Mouse (Mus musculus) spleen, postnatal 14 days (tissue): Measurements from ENCODE around the gene Zfp787.

Experiments
- DNase-seq, 2 experiments: peaks; one replicate each; pipeline ENCODE4 v3.0.0; 2021 to 2022; ENCODE audit warnings: low spot score in 2 of 2

The Zfp787 gene

GRCm38 (mm10) chr7:6164671-6165070 lies 8.9 kb upstream of the Zfp787 start:
- DNase-seq, result no peak

DNA sequence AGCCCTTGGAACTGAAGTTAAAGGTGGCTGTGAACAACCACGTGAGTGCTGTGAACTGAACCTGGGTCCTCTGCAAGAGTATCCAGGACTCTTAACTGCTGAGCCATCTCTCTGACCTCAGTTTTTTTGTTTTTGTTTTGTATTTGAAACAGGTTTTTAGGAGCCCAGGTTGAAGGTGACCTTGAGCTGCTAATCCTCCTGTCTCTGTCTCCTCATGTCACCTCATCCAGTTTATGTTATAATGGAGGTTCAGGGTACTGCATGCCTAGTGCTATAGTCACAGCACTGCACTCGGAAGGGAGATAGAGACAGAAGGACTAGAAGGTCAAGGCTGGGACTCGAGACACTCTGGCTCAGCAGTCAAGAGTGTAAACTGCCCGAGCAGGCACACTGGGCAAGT lies 6.4 kb upstream of the Zfp787 start:
- DNase-seq, result no peak

GRCm38 (mm10) chr7:6161541-6161940 lies 5.7 kb upstream of the Zfp787 start:
- DNase-seq, result no peak

DNA sequence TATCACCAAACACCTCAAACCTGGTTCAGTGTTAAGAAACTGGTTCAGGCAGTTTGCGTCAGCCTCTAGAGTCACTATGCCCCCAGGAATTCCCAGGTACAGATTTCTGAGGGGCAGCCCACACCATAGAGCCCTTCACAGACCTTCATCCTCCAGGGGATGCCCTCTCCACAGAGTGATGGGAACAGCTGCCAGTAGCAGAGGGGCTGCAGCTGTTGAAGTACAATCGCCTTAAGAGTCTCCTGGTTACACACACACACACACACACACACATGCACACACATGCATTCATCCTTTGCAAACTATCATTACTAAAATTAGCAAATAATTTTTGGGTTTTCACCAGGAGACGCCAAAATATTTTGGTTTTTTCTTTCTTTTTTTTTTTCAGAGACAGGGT lies 3.8 kb upstream of the Zfp787 start:
- no peak for DNase-seq

GRCm38 (mm10) chr7:6157479-6157878 lies 1.7 kb upstream of the Zfp787 start:
- DNase-seq, result no peak

DNA sequence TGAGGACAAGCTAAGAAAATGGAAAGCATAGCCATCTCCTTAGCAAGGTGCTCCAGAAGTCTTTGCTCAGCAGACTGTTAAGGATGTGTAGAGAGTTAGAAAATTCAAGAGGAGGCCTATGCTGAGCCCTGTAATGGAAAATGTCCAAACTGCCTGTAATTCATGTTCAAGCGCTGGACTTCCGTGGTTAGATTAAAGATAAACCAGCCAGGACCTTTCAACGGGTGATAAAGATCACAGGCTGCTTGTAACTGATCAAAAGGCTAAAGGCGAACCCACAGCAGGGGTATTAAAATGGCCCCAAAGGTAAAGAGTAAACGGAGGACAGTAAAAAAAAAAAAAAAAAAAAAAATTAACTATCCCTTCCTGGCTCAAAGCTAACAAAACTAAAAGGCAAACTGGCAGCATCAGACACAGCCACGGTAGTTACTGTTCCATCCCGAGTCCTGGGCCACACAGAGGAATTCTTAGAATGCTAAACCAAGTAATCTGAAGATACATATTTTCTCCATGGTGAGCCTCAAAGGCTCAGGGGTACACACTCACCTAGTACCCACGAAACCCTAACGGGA lies 1.2 kb upstream of the Zfp787 start:
- DNase-seq, result no peak

- peak; percentile 46 to 66 for DNase-seq
Observed at GRCm38 (mm10) chr7:6155031-6155872, 545 bp downstream of the Zfp787 start.

DNA sequence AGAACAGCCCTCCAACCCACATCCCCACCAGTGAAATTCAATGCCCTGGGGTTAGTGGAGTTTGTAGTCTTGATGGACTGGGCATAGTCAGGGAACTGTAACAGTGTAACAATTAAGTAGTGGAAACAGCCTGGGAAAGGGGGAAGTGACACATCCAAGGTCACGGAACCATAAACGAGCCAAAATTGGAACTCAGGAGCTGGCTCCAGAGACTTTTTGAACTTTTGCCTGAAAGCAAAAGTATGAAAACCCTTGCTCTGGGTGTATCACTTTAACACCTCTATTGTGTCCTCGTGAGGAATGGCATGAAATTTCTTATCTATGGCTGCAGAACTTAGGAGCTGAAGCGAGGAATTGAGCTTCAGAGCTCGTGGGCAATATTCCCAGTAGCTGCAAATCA lies 1.6 kb downstream of the Zfp787 start:
- DNase-seq, result no peak

DNA sequence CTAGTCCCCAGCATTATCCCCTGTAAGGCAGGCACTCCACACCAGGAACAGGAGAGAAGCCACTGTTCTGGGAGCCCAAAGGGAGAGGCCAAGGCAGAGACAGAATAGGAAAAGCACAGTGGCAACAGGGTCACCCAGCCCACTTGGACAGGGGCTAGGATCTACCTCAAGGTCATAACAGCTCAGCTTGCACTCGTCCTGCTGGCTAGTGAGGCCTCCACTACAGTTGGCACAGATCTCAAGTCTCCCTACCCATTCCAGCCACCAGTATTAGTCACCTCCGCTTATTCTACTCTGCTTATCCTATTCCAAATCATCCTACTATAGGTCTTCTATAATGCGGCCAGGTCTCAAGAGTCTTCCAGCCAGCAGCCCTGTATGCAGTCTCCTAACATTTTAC lies 2.7 kb downstream of the Zfp787 start:
- no peak for DNase-seq

DNA sequence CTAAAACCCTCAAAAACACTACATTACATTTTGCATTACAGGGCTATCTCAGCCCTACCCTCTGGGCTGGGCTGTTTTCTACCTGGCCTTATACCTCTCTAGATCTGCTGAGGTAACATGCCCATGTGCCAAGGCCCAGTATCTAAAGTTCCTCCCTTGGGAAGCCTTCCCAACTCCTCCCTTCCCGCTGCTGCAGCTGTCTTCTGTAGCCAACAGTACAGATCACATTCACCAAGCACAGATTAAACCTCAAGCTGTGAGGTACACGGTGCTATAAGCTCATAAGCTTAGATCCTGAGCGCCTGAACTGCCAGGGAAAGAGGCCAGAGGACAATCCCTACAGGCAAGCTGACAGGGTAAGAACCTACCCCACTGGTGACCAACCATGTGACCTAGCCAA lies 3.8 kb downstream of the Zfp787 start:
- DNase-seq, result no peak

- DNase-seq, result no peak
Observed at GRCm38 (mm10) chr7:6151266-6151665, 4.5 kb downstream of the Zfp787 start.

DNA sequence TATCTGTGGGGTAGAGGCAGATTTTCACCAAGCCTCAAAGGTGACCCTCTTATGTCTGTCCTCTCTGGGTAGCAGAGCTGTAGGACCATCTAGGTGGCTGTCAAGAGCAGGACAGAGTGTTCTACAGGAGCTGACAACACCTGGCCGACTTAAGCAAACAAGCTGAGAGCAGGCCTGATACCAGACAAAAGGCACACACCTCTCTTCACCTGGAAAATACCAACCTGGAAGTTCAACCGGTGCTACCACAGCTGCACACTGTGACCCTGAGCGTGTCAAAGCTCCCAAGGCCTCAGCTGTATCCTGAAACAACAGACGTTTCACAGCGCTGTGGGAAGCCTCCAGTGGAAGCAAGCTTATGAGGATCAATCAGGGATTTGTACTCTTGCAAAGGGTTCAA lies 8.1 kb downstream of the Zfp787 start:
- DNase-seq, result no peak

GRCm38 (mm10) chr7:6146982-6147325 lies 8.8 kb downstream of the Zfp787 start:
- DNase-seq, result no peak

DNA sequence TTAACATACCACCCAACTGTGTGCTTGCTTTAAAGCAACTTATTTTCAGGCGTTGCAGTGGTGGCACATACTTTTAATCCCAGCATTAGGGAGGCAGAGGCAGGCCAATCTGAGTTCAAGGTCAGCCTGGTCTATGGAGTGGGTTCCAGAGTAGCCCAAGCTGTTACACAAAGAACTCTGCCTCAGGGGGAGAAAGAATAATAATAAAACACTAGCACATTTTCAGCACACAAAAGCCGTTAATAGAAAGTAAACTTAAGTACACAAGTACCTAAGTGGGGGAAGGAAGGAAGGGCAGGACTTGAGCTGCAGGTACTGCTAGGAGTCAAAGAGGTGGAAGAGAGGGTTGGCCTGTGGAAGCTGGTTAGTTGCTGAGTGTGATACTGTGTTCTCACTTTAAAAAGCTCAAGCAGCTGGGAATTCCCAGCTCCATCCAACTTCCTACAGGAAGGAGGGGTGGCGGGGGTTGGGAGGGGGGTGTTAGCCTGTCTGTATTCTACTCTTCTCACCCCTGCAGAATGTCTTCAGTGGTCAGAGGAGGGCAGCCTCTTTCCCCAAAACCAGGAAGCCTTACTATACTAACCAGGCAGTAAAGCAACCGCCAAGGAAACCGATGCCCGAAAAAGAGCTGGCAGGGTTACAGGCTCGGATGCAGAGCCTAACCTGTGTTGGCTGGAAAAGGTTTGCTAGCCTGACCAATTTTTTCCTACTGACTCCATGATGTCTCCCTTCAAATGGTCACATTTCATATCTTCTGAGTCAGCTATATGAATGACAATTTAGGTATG lies 9.4 kb downstream of the Zfp787 start:
- DNase-seq, result no peak

DNA sequence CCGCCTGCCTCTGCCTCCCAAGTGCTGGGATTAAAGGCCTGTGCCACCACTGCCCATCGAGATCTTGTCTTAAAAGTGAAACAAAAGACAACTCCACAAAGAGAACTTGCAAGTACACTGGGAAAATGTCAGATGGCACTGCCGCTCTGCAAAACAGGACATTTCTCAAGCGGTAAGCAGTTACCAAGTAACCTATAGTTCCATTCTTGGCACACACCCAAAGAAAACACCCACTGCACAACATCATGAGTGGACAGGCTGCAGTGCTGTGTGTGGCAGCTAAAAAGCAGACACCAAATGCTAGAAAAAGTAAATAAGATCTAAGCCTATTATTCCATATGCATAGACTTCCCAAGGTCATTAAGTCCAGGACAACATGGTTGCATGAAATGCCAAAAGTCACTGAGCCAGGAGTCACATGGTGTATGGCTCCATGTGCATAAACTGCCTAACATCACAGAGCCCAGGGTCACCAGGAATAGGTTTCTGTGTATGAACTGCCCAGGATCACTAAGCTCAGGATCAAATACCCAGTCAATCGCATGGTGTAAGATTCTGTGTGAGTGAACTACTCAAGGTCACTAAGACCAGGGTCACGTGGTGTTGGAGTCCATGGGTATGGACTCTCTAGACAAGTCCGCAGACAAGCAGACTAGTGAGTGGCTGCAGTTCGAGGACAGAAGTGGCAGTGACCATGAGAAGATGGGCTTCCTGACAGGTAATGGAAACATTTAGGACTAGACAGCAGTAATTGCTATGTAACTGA lies 10.2 kb downstream of the Zfp787 start:
- DNase-seq, result no peak

DNA sequence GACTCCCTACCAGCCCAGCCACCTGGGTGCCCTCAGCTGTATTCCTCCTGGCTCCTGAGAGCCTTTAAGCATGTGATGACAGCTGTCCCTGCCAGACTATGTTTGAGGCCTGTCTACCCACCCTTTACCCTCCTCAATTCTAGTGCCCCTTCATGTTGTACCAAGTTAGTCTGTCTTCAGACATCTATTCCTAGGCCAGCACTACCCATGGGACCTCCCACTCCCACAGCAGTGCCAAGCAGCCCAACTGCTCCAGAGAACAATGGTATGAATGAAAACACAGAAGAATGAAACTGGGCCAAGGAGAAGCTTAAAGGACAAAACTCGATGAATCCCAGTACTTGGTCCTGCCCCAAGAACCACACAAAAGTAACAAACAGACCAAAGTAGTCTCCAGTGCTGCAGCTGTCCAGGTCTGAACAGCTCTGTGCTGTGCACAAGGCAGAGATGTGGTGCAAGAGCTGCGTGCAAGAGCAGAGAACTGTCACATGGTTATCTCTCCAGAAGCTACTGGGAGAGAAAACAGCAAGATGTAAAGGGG lies 11.7 kb downstream of the Zfp787 start:
- DNase-seq, result no peak

DNA sequence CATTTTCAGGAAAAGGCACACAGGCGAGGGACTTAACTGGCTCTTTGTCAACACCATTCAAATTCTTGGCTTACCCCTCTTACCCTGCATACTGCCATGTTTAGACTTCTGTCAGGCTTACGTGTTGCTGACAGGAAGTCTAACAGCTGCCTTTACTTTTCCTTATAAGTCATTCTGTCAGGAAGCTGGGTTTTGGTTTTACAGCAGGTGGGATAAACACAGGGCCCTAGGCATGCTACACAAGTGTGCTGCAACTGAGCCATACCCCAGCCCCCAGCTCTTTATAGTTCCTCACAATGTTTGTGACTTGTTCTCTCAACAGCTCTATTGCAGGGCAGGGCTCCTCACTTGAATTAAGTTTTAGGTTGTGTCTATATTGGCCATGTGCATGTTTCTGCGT lies 16.5 kb downstream of the Zfp787 start:
- no peak for DNase-seq

GRCm38 (mm10) chr7:6136497-6136896 lies 19.3 kb downstream of the Zfp787 start:
- no peak for DNase-seq

GRCm38 (mm10) chr7:6132646-6133045 lies 23.2 kb downstream of the Zfp787 start:
- no peak for DNase-seq

- DNase-seq, result no peak
Observed at GRCm38 (mm10) chr7:6130346-6130745, 25.5 kb downstream of the Zfp787 start.

DNA sequence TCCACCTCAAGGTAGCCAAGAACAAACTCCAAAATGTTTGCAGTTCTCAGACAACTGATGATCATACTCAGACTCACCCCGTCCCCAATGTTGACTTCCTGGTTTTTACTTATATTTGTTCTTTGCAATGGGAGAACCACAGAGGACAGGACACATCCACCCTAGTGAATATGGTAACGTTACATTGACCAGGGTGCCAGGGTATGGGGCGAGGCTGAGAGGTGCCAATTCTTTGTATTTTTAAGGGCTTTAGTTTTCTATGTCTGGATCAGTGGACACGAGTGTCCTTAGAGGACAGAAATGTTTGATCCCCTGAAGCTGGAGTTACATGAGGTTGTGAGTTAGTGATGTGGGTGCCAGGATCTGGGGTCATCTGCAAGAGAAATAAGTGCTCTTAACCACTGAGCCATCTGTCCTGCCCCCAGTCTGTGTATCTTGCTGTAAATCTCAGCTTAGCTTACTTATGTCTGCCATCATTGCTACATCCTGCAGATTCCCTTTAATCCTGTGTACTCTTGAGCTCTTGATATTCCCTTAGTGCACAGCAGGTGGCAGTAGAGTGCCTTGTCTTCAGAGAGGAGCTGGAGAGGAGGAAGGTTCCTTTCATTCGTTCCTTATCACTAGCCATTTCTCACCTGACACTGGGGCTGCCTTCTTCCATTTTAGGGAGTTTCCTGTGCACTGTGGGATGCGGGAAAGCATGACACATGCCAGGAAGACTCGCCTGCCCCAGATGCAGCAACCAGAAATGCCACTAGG lies 28.9 kb downstream of the Zfp787 start:
- DNase-seq, result peak; percentile 39 to 56
